Mouse (Mus musculus) T-helper 17 cell (primary cell): ENCODE results near the gene Ptch1.

Experiments
- in situ Hi-C, 2 experiments: fragments of 300-600 bp; cut with MboI, MseI; formaldehyde crosslinking; loops; 1 replicate in 1 of 2; 2 replicates in 1 of 2; pipeline ENCODE4 v1.15.1; 2025; ENCODE audit warnings: high pct_unique_total_duplicates in 2 of 2

Gene Ptch1

GRCm38 (mm10) chr13:63573256-63573835 lies at the start of gene Ptch1:
Gene Ptch1, minus strand, starts transcription at chr13:63573598.
- in situ Hi-C loops = loop anchor here in 1 of 2 experiments (10.0 to 25.0 kb wide), 2 partner anchors 241 to 361 kb away; partner anchors contain the start of gene Ercc6l2

GRCm38 (mm10) chr13:63621301-63621700 lies 47.9 kb upstream of the Ptch1 start:
- in situ Hi-C loops = no loop called here

- in situ Hi-C loops = no loop called here
Measured at GRCm38 (mm10) chr13:63613201-63613600, 39.8 kb upstream of the Ptch1 start.

- in situ Hi-C loops = no loop called here
Measured at GRCm38 (mm10) chr13:63609734-63610133, 36.3 kb upstream of the Ptch1 start.

GRCm38 (mm10) chr13:63597593-63597992 lies 24.2 kb upstream of the Ptch1 start:
- in situ Hi-C loops = no loop called here

GRCm38 (mm10) chr13:63595869-63596268 lies 22.5 kb upstream of the Ptch1 start:
- in situ Hi-C loops = no loop called here

- in situ Hi-C loops = no loop called here
Measured at GRCm38 (mm10) chr13:63593469-63594050, 20.2 kb upstream of the Ptch1 start.

- in situ Hi-C loops = no loop called here
Measured at GRCm38 (mm10) chr13:63592755-63593154, 19.4 kb upstream of the Ptch1 start.

- in situ Hi-C loops = loop anchor here in 1 of 2 experiments (10.0 to 25.0 kb wide), 2 partner anchors 240 to 362 kb away; partner anchors contain the start of gene Ercc6l2
Measured at GRCm38 (mm10) chr13:63574601-63575000, 1.2 kb upstream of the Ptch1 start.

- in situ Hi-C loops = loop anchor here in 1 of 2 experiments (10.0 to 25.0 kb wide), 2 partner anchors 242 to 360 kb away; partner anchors contain the start of gene Ercc6l2
Measured at GRCm38 (mm10) chr13:63572453-63573255, 744 bp downstream of the Ptch1 start.

GRCm38 (mm10) chr13:63572111-63572452 lies 1.3 kb downstream of the Ptch1 start:
- in situ Hi-C loops = loop anchor here in 1 of 2 experiments (10.0 to 25.0 kb wide), 2 partner anchors 243 to 360 kb away; partner anchors contain the start of gene Ercc6l2

GRCm38 (mm10) chr13:63570456-63570855 lies 2.9 kb downstream of the Ptch1 start:
- in situ Hi-C loops = loop anchor here in 1 of 2 experiments (10.0 to 25.0 kb wide), 2 partner anchors 244 to 358 kb away; partner anchors contain the start of gene Ercc6l2

- in situ Hi-C loops = loop anchor here (10.0 to 25.0 kb wide), 2 partner anchors 357 to 705 kb away; partner anchors contain the start of gene Cdc14b (in 1 of the 2)
Measured at GRCm38 (mm10) chr13:63569396-63569756, 4.0 kb downstream of the Ptch1 start.

GRCm38 (mm10) chr13:63568741-63569395 lies 4.5 kb downstream of the Ptch1 start:
- in situ Hi-C loops = loop anchor here (10.0 to 25.0 kb wide), 2 partner anchors 357 to 706 kb away; partner anchors contain the start of gene Cdc14b (in 1 of the 2)

GRCm38 (mm10) chr13:63568306-63568705 lies 5.1 kb downstream of the Ptch1 start:
- in situ Hi-C loops = loop anchor here (10.0 to 25.0 kb wide), 2 partner anchors 356 to 706 kb away; partner anchors contain the start of gene Cdc14b (in 1 of the 2)

GRCm38 (mm10) chr13:63567677-63568293 lies 5.6 kb downstream of the Ptch1 start:
- in situ Hi-C loops = loop anchor here (10.0 to 25.0 kb wide), 2 partner anchors 355 to 707 kb away; partner anchors contain the start of gene Cdc14b (in 1 of the 2)

- in situ Hi-C loops = loop anchor here (10.0 to 25.0 kb wide), 2 partner anchors 354 to 708 kb away; partner anchors contain the start of gene Cdc14b (in 1 of the 2)
Measured at GRCm38 (mm10) chr13:63566018-63567015, 7.1 kb downstream of the Ptch1 start.

GRCm38 (mm10) chr13:63565320-63566017 lies 7.9 kb downstream of the Ptch1 start:
- in situ Hi-C loops = loop anchor here (10.0 to 25.0 kb wide), 2 partner anchors 353 to 709 kb away; partner anchors contain the start of gene Cdc14b (in 1 of the 2)
